Mouse (Mus musculus) G1E (cell line): ENCODE data around the gene Tedc2. TPM values are rescaled to one million over a fixed set of nuclear protein-coding genes. Genes with fewer than 3 reads are reported as not detected.

Source experiments
- ATAC-seq: 2 replicates; pipeline ENCODE4 v1.8.0; 2016; ENCODE audit warnings: mild to moderate bottlenecking; ENCODE audit not compliant: insufficient number of reproducible peaks, poor library complexity, low FRiP score, severe bottlenecking; ENCODE audit errors: extremely low read depth
- DNase-seq: peaks from one replicate; pipeline ENCODE4 v3.0.0; 2012; ENCODE audit warnings: low spot score
- H3K27me3 ChIP-seq: 2 replicates; pipeline ENCODE4 v1.6.1; 2012; ENCODE audit warnings: mild to moderate bottlenecking, low read length, inconsistent platforms; ENCODE audit not compliant: insufficient read depth
- H3K36me3 ChIP-seq: replicated peaks from 2 replicates; pipeline ENCODE3; 2012; ENCODE audit warnings: mild to moderate bottlenecking, inconsistent platforms
- H3K4me1 ChIP-seq: 2 replicates; pipeline ENCODE4 v1.6.1; 2012; ENCODE audit warnings: low read depth, low read length, inconsistent platforms, mixed read lengths; ENCODE audit not compliant: insufficient read depth
- H3K4me3 ChIP-seq: 2 replicates; pipeline ENCODE4 v1.5.1; 2012; ENCODE audit warnings: low read depth, mild to moderate bottlenecking, inconsistent platforms, low read length, moderate library complexity, mixed read lengths
- H3K9me3 ChIP-seq: replicated peaks from 2 replicates; pipeline ENCODE4 v1.6.1; 2012; ENCODE audit warnings: inconsistent platforms
- CTCF ChIP-seq: IDR thresholded peaks from 2 replicates; pipeline ENCODE4 v1.5.1; 2012; ENCODE audit warnings: low read depth, low read length, inconsistent platforms, mixed read lengths
- GATA1 ChIP-seq: IDR thresholded peaks from 2 replicates; pipeline ENCODE4 v1.6.1; 2012; ENCODE audit warnings: borderline replicate concordance, low read length, inconsistent platforms, mixed read lengths
- GATA2 ChIP-seq: IDR thresholded peaks from 2 replicates; pipeline ENCODE4 v1.6.1; 2012; ENCODE audit warnings: low read depth, low read length, inconsistent platforms, borderline replicate concordance
- POLR2AphosphoS5 ChIP-seq: IDR thresholded peaks from 2 replicates; pipeline ENCODE4 v1.6.1; 2012; ENCODE audit warnings: low read depth, low read length, inconsistent platforms; ENCODE audit not compliant: insufficient replicate concordance
- TAL1 ChIP-seq: conservative IDR thresholded peaks from 2 replicates; pipeline ENCODE4 v1.6.1; 2012; ENCODE audit warnings: low read depth, low read length, inconsistent platforms, mixed read lengths
- polyA plus RNA-seq: library from polyadenylated mRNA; stranded (reverse); fragments of >175 nt; gene quantifications from 2 replicates; pipeline ENCODE4 v1.2.3, GENCODE M21; 2012
- total RNA-seq, 2 experiments: library from RNA; stranded (forward) in 1 of 2; stranded (reverse) in 1 of 2; fragments of 200-1000 nt in 1 of 2; fragments of >200 nt in 1 of 2; fragmentation: Nextera tagmentation in 1 of 2; gene quantifications; 2 replicates each; pipeline ENCODE4 v1.2.3; 2014 to 2017

Tedc2 gene
- total and polyA plus RNA-seq, 3 experiments: 38.3 to 55.1 (median 41.7) TPM

DNA sequence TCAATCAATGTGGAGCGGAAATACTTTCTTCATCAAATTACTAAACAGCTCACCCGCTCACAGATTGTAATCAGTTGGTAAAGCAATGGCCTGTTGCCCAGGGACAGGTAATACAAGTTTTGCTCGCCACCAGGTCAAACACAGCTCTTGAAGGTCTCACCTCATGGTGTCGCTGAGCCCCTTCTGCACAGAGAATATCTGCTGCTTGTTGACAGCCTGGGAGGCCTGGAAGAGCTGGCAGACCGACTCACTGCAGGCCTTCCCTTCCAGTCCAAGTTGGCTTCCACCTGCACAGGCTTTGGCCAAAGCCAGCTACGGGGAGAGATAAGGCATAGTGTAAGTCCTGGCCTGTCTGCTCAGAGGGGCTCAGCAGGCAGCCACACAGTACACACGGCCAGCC, 16.3 kb upstream of the Tedc2 start:
- DNase-seq: no peak
- peaks cover 96% of the 10 kb centered on the region for H3K36me3 ChIP-seq
- no peak for ATAC-seq

DNA sequence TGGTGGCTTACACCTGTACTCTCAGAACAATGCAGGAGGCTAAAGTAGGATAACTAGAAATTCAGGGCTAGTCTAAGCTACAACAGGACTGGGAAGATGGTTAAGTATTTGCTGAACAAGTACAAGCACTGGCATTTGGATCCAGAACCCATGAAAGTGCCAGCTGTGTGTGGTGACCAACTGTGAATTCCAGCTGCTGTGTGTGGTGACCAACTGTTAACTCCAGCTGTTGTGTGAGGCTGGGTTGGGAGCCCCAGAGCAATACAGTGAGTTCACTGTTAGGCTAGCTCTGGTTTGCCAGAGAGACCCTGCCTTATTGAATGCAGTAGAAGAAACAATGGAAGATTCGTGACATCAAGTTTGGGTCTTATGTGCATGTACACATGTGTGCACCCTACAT, 15.8 kb upstream of the Tedc2 start:
- DNase-seq (no peak), ATAC-seq (no peak)
- Histone ChIP-seq H3K9me3 (peaks cover 6% of the 10 kb centered on the region; the same call in 1 of the 2 replicates), H3K4me3 (no peak overlapping the region), H3K27me3 (no peaks in the 10 kb centered on the region), H3K4me1 (peaks cover 20% of the 10 kb centered on the region), H3K36me3 (peaks cover 96% of the 10 kb centered on the region)
- TF ChIP-seq TAL1 (no peak), CTCF (no peak), GATA2 (no peak)

More for the DNA sequence above, 16.3 kb upstream of the Tedc2 start:
- no peak for TF ChIP-seq GATA1
- Histone ChIP-seq H3K9me3 (peaks cover 6% of the 10 kb centered on the region; the same call in 1 of the 2 replicates), H3K27me3 (no peaks in the 10 kb centered on the region), H3K4me3 (no peak overlapping the region), H3K4me1 (peaks cover 16% of the 10 kb centered on the region)

DNA sequence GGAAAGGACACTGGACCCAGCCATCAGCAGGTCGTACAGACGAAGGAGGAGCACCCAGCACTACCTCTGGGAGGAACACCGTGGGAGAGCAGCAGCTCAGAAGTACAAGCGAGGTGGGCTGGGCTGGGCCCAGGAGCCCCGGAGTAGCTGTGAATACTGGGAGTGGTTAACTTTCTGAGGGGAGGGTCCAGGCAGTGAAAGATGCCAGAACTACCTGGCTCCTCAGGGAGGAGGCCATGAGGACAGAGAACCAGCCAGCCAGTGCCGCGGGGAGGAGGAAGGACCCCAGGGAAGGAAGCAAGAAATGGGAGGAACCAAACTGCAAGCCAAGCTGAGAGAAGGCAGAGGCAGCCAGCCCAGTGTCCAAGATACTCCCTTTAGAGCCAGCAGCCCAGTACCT, 7.3 kb upstream of the Tedc2 start:
- ATAC-seq (no peak), DNase-seq (no peak)
- Histone ChIP-seq H3K4me1 (peaks cover 73% of the 10 kb centered on the region), H3K27me3 (no peaks in the 10 kb centered on the region), H3K4me3 (peak overlapping the region; percentile 46; the same call in 1 of the 2 replicates), H3K9me3 (no peaks in the 10 kb centered on the region), H3K36me3 (peaks cover 90% of the 10 kb centered on the region)
- TF ChIP-seq GATA1 (no peak), CTCF (no peak), GATA2 (no peak), TAL1 (no peak), POLR2AphosphoS5 (no peak)

DNA sequence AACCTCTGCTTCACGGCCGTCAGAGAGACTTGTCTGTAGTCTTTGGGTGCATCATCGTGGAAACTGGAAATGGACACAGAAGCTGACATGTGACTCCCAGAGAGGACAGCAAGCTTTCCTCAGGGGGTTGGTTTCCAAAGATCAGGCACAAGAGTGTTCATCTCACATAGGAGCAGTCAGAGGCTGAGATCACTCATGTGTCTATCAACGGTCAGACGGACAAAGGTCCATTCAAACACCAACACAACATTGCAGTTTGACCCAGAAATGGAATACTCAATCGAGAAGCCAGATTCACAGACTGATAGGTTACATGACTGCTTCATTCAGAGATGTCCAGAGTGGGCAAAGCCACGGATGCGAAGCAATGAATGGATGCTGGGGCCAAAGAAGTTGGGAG, 6.1 kb upstream of the Tedc2 start:
- Histone ChIP-seq H3K36me3 (peaks cover 90% of the 10 kb centered on the region), H3K27me3 (no peaks in the 10 kb centered on the region), H3K9me3 (no peaks in the 10 kb centered on the region), H3K4me3 (peak overlapping the region; percentile 34; the same call in 1 of the 2 replicates), H3K4me1 (peaks cover 80% of the 10 kb centered on the region)
- TF ChIP-seq GATA1 (no peak), POLR2AphosphoS5 (no peak), CTCF (no peak), GATA2 (no peak), TAL1 (no peak)
- DNase-seq (no peak), ATAC-seq (no peak)

DNA sequence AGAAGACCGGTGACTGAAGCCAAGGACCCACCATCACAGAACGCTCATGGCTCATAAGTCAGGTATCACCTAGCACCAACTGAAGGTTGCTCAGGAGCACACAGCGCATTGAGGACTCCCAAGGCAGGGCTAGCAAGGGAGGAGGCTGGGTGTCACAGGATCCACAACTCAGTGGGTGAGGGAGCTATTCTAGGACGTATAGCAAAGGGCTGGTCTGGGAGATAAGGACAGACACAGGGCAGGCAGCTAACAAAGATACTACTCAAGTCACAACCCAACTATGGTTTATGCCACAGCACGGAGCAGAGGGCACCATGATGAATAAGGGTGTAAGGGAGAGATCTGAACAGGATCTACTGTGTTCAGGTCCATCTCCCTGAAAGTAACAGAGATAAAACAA, 5.2 kb upstream of the Tedc2 start:
- TF ChIP-seq POLR2AphosphoS5 (no peak), TAL1 (peak; percentile 88), GATA1 (no peak)
- ATAC-seq (peak; percentile 82), DNase-seq (no peak)
- Histone ChIP-seq H3K4me1 (peaks cover 82% of the 10 kb centered on the region), H3K4me3 (no peak overlapping the region; the same call in 1 of the 2 replicates), H3K9me3 (no peaks in the 10 kb centered on the region), H3K27me3 (no peaks in the 10 kb centered on the region), H3K36me3 (peaks cover 82% of the 10 kb centered on the region)

DNA sequence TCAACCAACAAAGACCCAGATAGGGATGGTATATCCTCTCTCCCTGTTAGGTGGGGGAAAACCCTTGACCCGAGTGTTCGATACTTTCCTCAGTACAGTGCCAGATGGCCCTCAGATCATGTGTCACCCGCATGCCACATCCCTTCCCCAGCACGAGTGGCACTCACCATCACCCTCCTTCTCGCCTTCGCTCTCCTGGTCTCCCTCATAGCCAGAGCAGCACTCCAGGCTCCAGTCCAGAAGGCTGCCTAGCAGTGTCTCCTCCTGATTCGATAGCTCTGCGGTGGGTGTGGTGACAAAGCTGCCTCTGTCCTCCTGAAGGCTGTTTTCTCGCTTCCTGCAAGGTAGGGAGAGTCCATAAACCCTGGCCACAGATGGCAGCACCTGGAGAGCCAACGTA, 4.1 kb upstream of the Tedc2 start:
- ATAC-seq (no peak), DNase-seq (no peak)
- TF ChIP-seq GATA1 (no peak), TAL1 (no peak), POLR2AphosphoS5 (no peak), GATA2 (no peak), CTCF (no peak)
- H3K4me1 ChIP-seq: peaks cover 85% of the 10 kb centered on the region
- no peaks in the 10 kb centered on the region for H3K27me3 ChIP-seq
- H3K4me3 ChIP-seq: peak overlapping the region; percentile 46; the same call in 1 of the 2 replicates
- H3K36me3 ChIP-seq: peaks cover 75% of the 10 kb centered on the region
- H3K9me3 ChIP-seq: no peaks in the 10 kb centered on the region

DNA sequence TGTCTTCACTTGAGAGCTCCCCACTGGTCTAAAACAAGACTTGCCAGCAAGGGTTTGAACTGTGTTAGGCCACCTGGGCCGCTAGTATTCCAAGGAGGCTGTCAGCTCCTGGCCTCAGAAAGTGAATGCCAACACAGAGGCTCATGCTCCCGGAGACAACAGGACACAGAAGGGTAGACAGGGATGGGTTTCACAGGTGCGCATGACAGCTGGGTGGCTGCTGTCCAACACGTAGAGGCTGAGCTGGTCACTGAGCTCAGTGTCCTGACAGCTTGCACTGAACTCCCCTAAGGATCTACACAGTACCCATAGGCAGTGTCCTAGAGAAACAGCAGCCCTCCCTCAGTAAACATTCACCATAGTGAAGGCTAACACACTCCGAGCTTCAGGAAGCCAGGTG, 2.9 kb upstream of the Tedc2 start:
- peaks cover 91% of the 10 kb centered on the region for H3K4me1 ChIP-seq
- no peak for ATAC-seq
- H3K27me3 ChIP-seq: no peaks in the 10 kb centered on the region
- H3K9me3 ChIP-seq: no peaks in the 10 kb centered on the region
- TF ChIP-seq GATA1: no peak
- no peak for TF ChIP-seq GATA2
- TF ChIP-seq POLR2AphosphoS5: no peak
- TF ChIP-seq TAL1: no peak
- no peak for TF ChIP-seq CTCF
- H3K36me3 ChIP-seq: peaks cover 78% of the 10 kb centered on the region
- no peak for DNase-seq
- no peak overlapping the region for H3K4me3 ChIP-seq
